Mouse (Mus musculus) thymus, adult 2 months (tissue): ENCODE data around the gene Prl7c1. TPM values are rescaled to one million over a fixed set of nuclear protein-coding genes. Genes with fewer than 3 reads are reported as not detected.
"Not testable (repeated sequence)": the region's sequence is repeated elsewhere in the genome, so short reads cannot be mapped to it uniquely, and the experiment has no call there.

Experiments
- DNase-seq: peaks from one replicate; pipeline ENCODE4 v3.0.0; 2021
- H3K27ac ChIP-seq: fragments of 200-500 bp; 2 replicates; pipeline ENCODE4 v1.5.1; 2012; ENCODE audit warnings: low read length, control low read depth; ENCODE audit not compliant: control insufficient read depth, insufficient read depth
- H3K27me3 ChIP-seq: fragments of 200-500 bp; 2 replicates; pipeline ENCODE4 v1.6.1; 2012; ENCODE audit warnings: mild to moderate bottlenecking, low read length, moderate library complexity, mixed read lengths; ENCODE audit not compliant: control insufficient read depth, insufficient read depth
- H3K36me3 ChIP-seq: fragments of 200-500 bp; 2 replicates; pipeline ENCODE4 v1.6.1; 2012; ENCODE audit warnings: mild to moderate bottlenecking, low read length, moderate library complexity; ENCODE audit not compliant: control insufficient read depth, insufficient read depth
- H3K4me1 ChIP-seq: fragments of 200-500 bp; replicated peaks from 2 replicates; pipeline ENCODE4 v1.6.1; 2012; ENCODE audit warnings: low read length; ENCODE audit not compliant: control insufficient read depth, insufficient read depth
- H3K4me3 ChIP-seq: fragments of 200-500 bp; 2 replicates; pipeline ENCODE4 v1.5.1; 2012; ENCODE audit warnings: mild to moderate bottlenecking, low read length, control low read depth, moderate library complexity; ENCODE audit not compliant: control insufficient read depth, insufficient read depth
- CTCF ChIP-seq: fragments of 200-500 bp; IDR thresholded peaks from 2 replicates; pipeline ENCODE4 v1.5.1; 2012; ENCODE audit warnings: mild to moderate bottlenecking, control low read depth, low read length, moderate library complexity, borderline replicate concordance; ENCODE audit not compliant: control insufficient read depth, poor library complexity, insufficient read depth; ENCODE audit errors: extremely low read depth
- POLR2A ChIP-seq: fragments of 200-500 bp; IDR thresholded peaks from 2 replicates; pipeline ENCODE4 v1.6.1; 2012; ENCODE audit warnings: mild to moderate bottlenecking, low read length, control low read depth, moderate library complexity; ENCODE audit not compliant: control insufficient read depth, poor library complexity, insufficient read depth; ENCODE audit errors: extremely low read depth
- WGBS: fragments of 180-500 bp; shearing (Covaris S2); methylation state at CpG from one replicate; pipeline ENCODE4 v1.1.7; 2018; 5-methylcytosine and 5-hydroxymethylcytosine counted together
- polyA plus RNA-seq: library from polyadenylated mRNA; depleted of rRNA; stranded (reverse); fragments of >200 nt; gene quantifications from 2 replicates; pipeline ENCODE4 v1.2.3, GENCODE M21; 2012; rRNA removed

The Prl7c1 gene
- polyA plus RNA-seq, result not detected in 2 replicates

DNA sequence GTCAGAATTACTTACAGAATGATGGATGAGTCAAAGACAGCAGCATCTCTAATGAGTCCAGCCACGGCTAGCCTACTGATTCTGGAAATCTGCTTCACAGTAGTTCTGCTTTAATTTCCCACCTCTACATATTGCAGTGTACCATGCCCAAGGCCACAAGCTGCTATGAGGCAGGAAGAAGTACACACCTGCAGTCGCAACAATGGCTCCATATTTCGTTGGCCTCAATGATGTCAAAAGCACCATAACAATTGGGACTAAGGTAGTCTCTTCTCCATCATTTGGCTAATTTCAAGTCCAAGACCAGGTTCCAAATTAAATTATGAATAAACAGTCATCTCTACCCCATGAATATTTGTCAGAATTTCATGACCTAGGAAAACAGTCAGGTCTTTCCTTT is at the start of gene Prl7c1:
Prl7c1 (minus strand) TSS at position 101 of the 400 bp plus-strand sequence.
- H3K27ac ChIP-seq, H3K27me3 ChIP-seq, H3K36me3 ChIP-seq, H3K4me3 ChIP-seq, DNase-seq, H3K4me1 ChIP-seq: not testable (repeated sequence)
- WGBS, result 90% methylated on average over 3 of the region's 3 CpGs

DNA sequence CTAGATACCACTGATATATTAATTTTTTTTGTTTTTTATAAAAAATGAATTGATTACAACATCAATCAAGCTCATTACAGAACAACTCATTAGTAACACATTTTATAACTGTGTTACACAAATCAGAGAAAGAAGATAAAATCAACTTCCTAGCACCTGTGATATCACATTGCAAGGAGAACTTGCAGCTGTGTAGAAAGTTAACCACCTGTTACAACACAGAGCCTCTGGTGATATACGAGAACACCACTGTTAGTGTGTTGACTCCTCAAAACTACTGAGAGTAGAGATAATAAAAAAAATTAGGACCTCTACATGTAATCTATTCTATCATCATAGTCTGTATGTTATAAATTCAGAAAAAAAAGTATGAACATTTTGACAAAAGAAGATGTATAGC is 22.2 kb upstream of the Prl7c1 start:
- DNase-seq, result no peak
- Histone ChIP-seq H3K27ac (no peak overlapping the region), H3K36me3 (no peaks in the 10 kb centered on the region), H3K4me3 (no peak overlapping the region), H3K27me3 (no peaks in the 10 kb centered on the region), H3K4me1 (no peaks in the 10 kb centered on the region)
- WGBS, result 67% methylated on average over 1 of the region's 1 CpGs
- TF ChIP-seq POLR2A (no peak), CTCF (no peak)

- 94% methylated on average over 1 of the region's 1 CpGs for WGBS
- no peaks in the 10 kb centered on the region for H3K4me1 ChIP-seq
- TF ChIP-seq CTCF (no peak), POLR2A (no peak)
Measured at GRCm38 (mm10) chr13:27801354-27801753, 20.8 kb upstream of the Prl7c1 start, which contains the start of gene Prl2a1. Gene Prl2a1 (plus strand): TSS chr13:27801654.

DNA sequence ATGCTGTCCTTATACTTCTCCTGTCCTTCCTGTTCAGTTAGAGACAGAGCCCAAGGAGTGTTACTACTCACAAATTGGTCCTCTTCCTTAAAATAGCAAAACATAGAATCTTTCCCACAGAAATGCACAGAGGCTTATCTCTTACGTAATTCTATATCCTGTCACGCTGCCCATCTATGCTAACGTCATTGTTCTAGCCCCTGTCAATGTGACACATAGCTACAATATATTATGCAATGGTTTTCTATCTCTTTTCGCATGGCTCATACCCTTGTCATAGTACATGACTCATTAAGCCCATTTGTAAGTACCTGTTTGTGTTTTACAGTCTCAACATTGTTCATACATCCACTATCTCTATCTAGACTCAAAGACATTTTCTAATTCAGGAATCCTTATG is 18.7 kb upstream of the Prl7c1 start:
- DNase-seq, result no peak
- WGBS, result 66% methylated on average over 4 of the region's 4 CpGs
- no peak for TF ChIP-seq POLR2A
- no peak for TF ChIP-seq CTCF
- Histone ChIP-seq H3K4me1 (no peaks in the 10 kb centered on the region), H3K27me3 (no peaks in the 10 kb centered on the region), H3K4me3 (no peak overlapping the region), H3K27ac (no peak overlapping the region), H3K36me3 (no peaks in the 10 kb centered on the region)

More at GRCm38 (mm10) chr13:27801354-27801753, 20.8 kb upstream of the Prl7c1 start, which contains the start of gene Prl2a1:
- no peak within 1 kb of the TSS for H3K4me3 ChIP-seq
- H3K36me3 ChIP-seq, result no peaks in the 10 kb centered on the region
- no peak within 1 kb of the TSS for H3K27ac ChIP-seq
- no peak for DNase-seq
- H3K27me3 ChIP-seq, result no peaks in the 10 kb centered on the region

- H3K27ac ChIP-seq, result no peak overlapping the region
- H3K27me3 ChIP-seq, result no peaks in the 10 kb centered on the region
- H3K4me1 ChIP-seq, result no peaks in the 10 kb centered on the region
- no peak for TF ChIP-seq CTCF
- TF ChIP-seq POLR2A, result no peak
- H3K4me3 ChIP-seq, result no peak overlapping the region
- 93% methylated on average over 10 of the region's 10 CpGs for WGBS
- H3K36me3 ChIP-seq, result no peaks in the 10 kb centered on the region
- DNase-seq, result no peak
Measured at GRCm38 (mm10) chr13:27734512-27735186, 46.0 kb downstream of the Prl7c1 start.

GRCm38 (mm10) chr13:27730286-27730959 is 50.2 kb downstream of the Prl7c1 start:
- not testable (repeated sequence) for H3K4me1 ChIP-seq, H3K36me3 ChIP-seq, DNase-seq, H3K4me3 ChIP-seq, H3K27ac ChIP-seq, H3K27me3 ChIP-seq
- 82% methylated on average over 5 of the region's 5 CpGs for WGBS

DNA sequence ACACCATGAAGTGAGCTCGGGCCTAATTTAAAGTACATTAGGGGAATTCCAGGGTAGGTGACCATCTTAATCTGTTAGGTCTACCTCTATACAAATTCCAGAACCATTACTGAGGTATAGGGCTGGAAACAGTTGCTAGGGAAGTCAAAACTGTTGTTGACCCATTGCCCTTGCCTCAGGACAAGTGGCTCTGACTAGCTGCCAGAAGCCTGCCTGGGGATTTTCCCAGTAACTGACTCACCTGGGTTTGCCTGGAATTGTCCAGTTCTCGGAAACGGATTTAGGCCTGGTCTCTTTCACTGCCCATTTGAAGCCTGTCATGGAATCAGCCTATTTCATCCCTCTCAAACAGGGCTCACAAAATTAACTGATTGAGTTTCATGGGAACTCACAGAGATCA is 55.5 kb downstream of the Prl7c1 start:
- H3K4me1 ChIP-seq, H3K4me3 ChIP-seq, DNase-seq, H3K36me3 ChIP-seq, H3K27ac ChIP-seq, H3K27me3 ChIP-seq: not testable (repeated sequence)
- whole genome bisulfite sequencing, result 96% methylated on average over 3 of the region's 3 CpGs

Other genes starting within 250 kb of the Prl7c1 start
- not detected in 2 replicates for gene Prl8a9, start 216.2 kb downstream of the Prl7c1 start, polyA plus RNA-seq
- gene Prl8a1, start 198.6 kb downstream of the Prl7c1 start, polyA plus RNA-seq, result not detected in 2 replicates
- gene Prl7b1, start 170.2 kb downstream of the Prl7c1 start, polyA plus RNA-seq, result not detected in 2 replicates
- not detected in 2 replicates for gene Prl7a1, start 138.3 kb downstream of the Prl7c1 start, polyA plus RNA-seq
- gene Prl7a2, start 112.8 kb downstream of the Prl7c1 start, polyA plus RNA-seq, result not detected in 2 replicates
- gene Prl7d1, start 64.1 kb downstream of the Prl7c1 start, polyA plus RNA-seq, result not detected in 2 replicates
- not detected in 2 replicates for gene Prl2a1, start 20.9 kb upstream of the Prl7c1 start, polyA plus RNA-seq
- gene Prl2c1, start 68.5 kb upstream of the Prl7c1 start, polyA plus RNA-seq, result not detected in 2 replicates
- gene Prl4a1, start 235.4 kb upstream of the Prl7c1 start, polyA plus RNA-seq, result not detected in 2 replicates